Mouse (Mus musculus) C2C12 (cell line): ENCODE measurements at regions not wholly inside any gene's neighbourhood (a gene's known extent, or its start where the extent isn't known, plus 50 kb on each side); places are given as distances from the start of the nearest gene placed in this dataset.

Experiments used
- H3K27me3 ChIP-seq: one replicate; pipeline ENCODE4 v1.6.1; 2011; ENCODE audit not compliant: control insufficient read depth, insufficient read depth, insufficient read length
- H3K36me3 ChIP-seq: one replicate; pipeline ENCODE4 v1.6.1; 2011; ENCODE audit not compliant: control insufficient read depth, insufficient read depth
- H3K4me3 ChIP-seq: one replicate; pipeline ENCODE4 v1.5.1; 2011; ENCODE audit warnings: mild to moderate bottlenecking, control low read depth; ENCODE audit not compliant: poor library complexity, insufficient read depth, severe bottlenecking
- H3K79me2 ChIP-seq: one replicate; pipeline ENCODE4 v1.6.1; 2011; ENCODE audit not compliant: control insufficient read depth, insufficient read depth
- H3K79me3 ChIP-seq: one replicate; pipeline ENCODE4 v1.6.1; 2011; ENCODE audit warnings: low read depth, control low read depth
- H3ac ChIP-seq: one replicate; pipeline ENCODE3; 2011; ENCODE audit warnings: low read depth; ENCODE audit not compliant: control insufficient read depth, insufficient read length
- CEBPB ChIP-seq: IDR thresholded peaks from one replicate; pipeline ENCODE4 v1.6.1; 2011; ENCODE audit warnings: low read depth, mild to moderate bottlenecking, control low read depth, moderate library complexity
- CTCF ChIP-seq: IDR thresholded peaks from one replicate; pipeline ENCODE4 v1.5.1; 2011; ENCODE audit not compliant: control insufficient read depth, insufficient read depth, insufficient read length
- FOSL1 ChIP-seq: IDR thresholded peaks from one replicate; pipeline ENCODE4 v1.8.0; 2011; ENCODE audit warnings: mild to moderate bottlenecking, low read length; ENCODE audit not compliant: poor library complexity, insufficient read depth, severe bottlenecking
- MAX ChIP-seq: IDR thresholded peaks from one replicate; pipeline ENCODE4 v1.6.1; 2011; ENCODE audit warnings: mild to moderate bottlenecking, control low read depth
- MYOD1 ChIP-seq: IDR thresholded peaks from one replicate; pipeline ENCODE4 v1.6.1; 2011; ENCODE audit warnings: low read depth; ENCODE audit not compliant: control insufficient read depth, insufficient read length
- MYOG ChIP-seq: IDR thresholded peaks from one replicate; pipeline ENCODE4 v1.6.1; 2011; ENCODE audit not compliant: control insufficient read depth, insufficient read length; ENCODE audit errors: extremely low read depth
- USF1 ChIP-seq: IDR thresholded peaks from one replicate; pipeline ENCODE4 v1.6.1; 2011; ENCODE audit warnings: low read depth, mild to moderate bottlenecking, control low read depth, moderate library complexity

GRCm38 (mm10) chr13:101084193-101084592 is 251.0 kb upstream of the Slc30a5 start:
- H3K79me3 ChIP-seq, result no peaks in the 10 kb centered on the region
- H3K4me3 ChIP-seq, result no peak overlapping the region

GRCm38 (mm10) chr13:101083416-101083815 is 250.2 kb upstream of the Slc30a5 start:
- Histone ChIP-seq H3K79me2 (no peaks in the 10 kb centered on the region), H3ac (no peak overlapping the region), H3K4me3 (no peak overlapping the region), H3K79me3 (no peaks in the 10 kb centered on the region), H3K27me3 (no peaks in the 10 kb centered on the region), H3K36me3 (no peaks in the 10 kb centered on the region)
- TF ChIP-seq MYOD1 (no peak), MYOG (no peak), MAX (no peak), CTCF (no peak), FOSL1 (no peak), USF1 (no peak), CEBPB (no peak)

More at GRCm38 (mm10) chr13:101084193-101084592, 251.0 kb upstream of the Slc30a5 start:
- TF ChIP-seq CTCF (no peak), MYOG (no peak), CEBPB (no peak), MYOD1 (no peak), FOSL1 (no peak), USF1 (no peak), MAX (no peak)
- no peaks in the 10 kb centered on the region for H3K36me3 ChIP-seq
- no peaks in the 10 kb centered on the region for H3K79me2 ChIP-seq
- no peak overlapping the region for H3ac ChIP-seq
- no peaks in the 10 kb centered on the region for H3K27me3 ChIP-seq

GRCm38 (mm10) chr13:101068489-101068888 is 235.3 kb upstream of the Slc30a5 start:
- Histone ChIP-seq H3K27me3 (no peaks in the 10 kb centered on the region), H3K36me3 (no peaks in the 10 kb centered on the region), H3ac (no peak overlapping the region), H3K4me3 (no peak overlapping the region), H3K79me2 (no peaks in the 10 kb centered on the region), H3K79me3 (no peaks in the 10 kb centered on the region)
- TF ChIP-seq CTCF, result no peak
- TF ChIP-seq MAX, result no peak
- no peak for TF ChIP-seq MYOG
- TF ChIP-seq CEBPB, result no peak
- no peak for TF ChIP-seq USF1
- no peak for TF ChIP-seq MYOD1

- H3K4me3 ChIP-seq, result no peak overlapping the region
- no peak overlapping the region for H3ac ChIP-seq
- H3K36me3 ChIP-seq, result no peaks in the 10 kb centered on the region
- H3K27me3 ChIP-seq, result no peaks in the 10 kb centered on the region
- no peaks in the 10 kb centered on the region for H3K79me3 ChIP-seq
- no peak for TF ChIP-seq FOSL1
- TF ChIP-seq CEBPB, result no peak
- TF ChIP-seq MYOD1, result no peak
- TF ChIP-seq MAX, result no peak
- no peak for TF ChIP-seq CTCF
- no peak for TF ChIP-seq USF1
- no peak for TF ChIP-seq MYOG
- no peaks in the 10 kb centered on the region for H3K79me2 ChIP-seq
Measured at GRCm38 (mm10) chr13:101062582-101062981, 229.4 kb upstream of the Slc30a5 start.

- TF ChIP-seq MYOD1, result no peak
- no peak for TF ChIP-seq MAX
- no peak for TF ChIP-seq MYOG
- no peak for TF ChIP-seq CEBPB
- no peak for TF ChIP-seq CTCF
- no peak for TF ChIP-seq USF1
- no peak for TF ChIP-seq FOSL1
- no peaks in the 10 kb centered on the region for H3K27me3 ChIP-seq
- H3ac ChIP-seq, result no peak overlapping the region
- H3K79me2 ChIP-seq, result no peaks in the 10 kb centered on the region
- no peaks in the 10 kb centered on the region for H3K36me3 ChIP-seq
- no peaks in the 10 kb centered on the region for H3K79me3 ChIP-seq
- H3K4me3 ChIP-seq, result no peak overlapping the region
Measured at GRCm38 (mm10) chr13:101061233-101062144, 228.3 kb upstream of the Slc30a5 start.
